Mouse (Mus musculus): ENCODE results near the gene Clec1b.
A peak's percentile ranks its signal among the peaks of the same experiment; 100 is the strongest.

Gene Clec1b

GRCm38 (mm10) chr6:129414177-129414576 is 17.1 kb downstream of the Clec1b start:
- no peak for DNase-seq

- DNase-seq = no peak
Measured at GRCm38 (mm10) chr6:129422311-129422710, 25.2 kb downstream of the Clec1b start.

- DNase-seq = no peak
Measured at GRCm38 (mm10) chr6:129423040-129423733, 26.1 kb downstream of the Clec1b start.

GRCm38 (mm10) chr6:129423734-129424072 is 26.6 kb downstream of the Clec1b start:
- DNase-seq = peak; percentile 79

- peak; percentile 38 for DNase-seq
Measured at GRCm38 (mm10) chr6:129425217-129425616, 28.1 kb downstream of the Clec1b start.

- DNase-seq = peak; percentile 65
Measured at GRCm38 (mm10) chr6:129425812-129426211, 28.7 kb downstream of the Clec1b start.

GRCm38 (mm10) chr6:129427281-129427680 is 30.2 kb downstream of the Clec1b start:
- DNase-seq = no peak

- DNase-seq = no peak
Measured at GRCm38 (mm10) chr6:129434239-129434638, 37.1 kb downstream of the Clec1b start.

GRCm38 (mm10) chr6:129436025-129436424 is 38.9 kb downstream of the Clec1b start:
- no peak for DNase-seq

GRCm38 (mm10) chr6:129438033-129438432 is 40.9 kb downstream of the Clec1b start:
- DNase-seq = no peak

GRCm38 (mm10) chr6:129449743-129450142 is 52.6 kb downstream of the Clec1b start:
- DNase-seq = no peak

- peak; percentile 65 for DNase-seq
Measured at GRCm38 (mm10) chr6:129451411-129452039, 54.4 kb downstream of the Clec1b start, which contains the start of gene Clec1a. Gene Clec1a, minus strand, starts transcription at chr6:129452000.

All from lung, postnatal 14 days (tissue).